Mouse (Mus musculus): ENCODE measurements around the gene Fut1.
"Not testable (repeated sequence)": the region's sequence is repeated elsewhere in the genome, so short reads cannot be mapped to it uniquely, and the experiment has no call there.

The Fut1 gene

GRCm38 (mm10) chr7:45638623-45639401 is 21.7 kb downstream of the Fut1 start:
- peak; percentile 98 for DNase-seq (ENCODE audit: low read depth, low spot score)

GRCm38 (mm10) chr7:45639561-45640027 is 22.5 kb downstream of the Fut1 start, which contains the start of gene Mamstr:
TSS of gene Mamstr (plus strand) at chr7:45639977.
- DNase-seq (ENCODE audit: low read depth, low spot score), result peak; percentile 76

- no peak for DNase-seq (ENCODE audit: low read depth, low spot score)
These were observed 23.3 kb downstream of the Fut1 start for GRCm38 (mm10) chr7:45640191-45640957.

- DNase-seq (ENCODE audit: low read depth, low spot score), result no peak
These were observed 24.4 kb downstream of the Fut1 start for GRCm38 (mm10) chr7:45641391-45642040.

- no peak for DNase-seq (ENCODE audit: low read depth, low spot score)
These were observed 25.0 kb downstream of the Fut1 start for GRCm38 (mm10) chr7:45642083-45642482.

- DNase-seq (ENCODE audit: low read depth, low spot score), result no peak
These were observed 25.6 kb downstream of the Fut1 start for GRCm38 (mm10) chr7:45642503-45643255.

- DNase-seq (ENCODE audit: low read depth, low spot score), result peak; percentile 99
These were observed 26.5 kb downstream of the Fut1 start for GRCm38 (mm10) chr7:45643441-45644178.

GRCm38 (mm10) chr7:45644183-45644582 is 27.1 kb downstream of the Fut1 start:
- DNase-seq (ENCODE audit: low read depth, low spot score), result peak; percentile 69

GRCm38 (mm10) chr7:45644872-45645590 is 27.9 kb downstream of the Fut1 start:
- no peak for DNase-seq (ENCODE audit: low read depth, low spot score)

GRCm38 (mm10) chr7:45645591-45645971 is 28.5 kb downstream of the Fut1 start:
- no peak for DNase-seq (ENCODE audit: low read depth, low spot score)

GRCm38 (mm10) chr7:45646671-45647070 is 29.6 kb downstream of the Fut1 start:
- DNase-seq (ENCODE audit: low read depth, low spot score), result no peak

GRCm38 (mm10) chr7:45649351-45649750 is 32.3 kb downstream of the Fut1 start:
- DNase-seq (ENCODE audit: low read depth, low spot score), result no peak

GRCm38 (mm10) chr7:45650484-45650883 is 33.4 kb downstream of the Fut1 start:
- not testable (repeated sequence) for DNase-seq (ENCODE audit: low read depth, low spot score)

GRCm38 (mm10) chr7:45654424-45655047 is 37.4 kb downstream of the Fut1 start:
- peak; percentile 31 for DNase-seq (ENCODE audit: low read depth, low spot score)

GRCm38 (mm10) chr7:45660746-45661478 is 43.8 kb downstream of the Fut1 start:
- no peak for DNase-seq (ENCODE audit: low read depth, low spot score)

GRCm38 (mm10) chr7:45661702-45662101 is 44.6 kb downstream of the Fut1 start:
- not testable (repeated sequence) for DNase-seq (ENCODE audit: low read depth, low spot score)

- no peak for DNase-seq (ENCODE audit: low read depth, low spot score)
These were observed 48.4 kb downstream of the Fut1 start for GRCm38 (mm10) chr7:45665303-45666138.

- no peak for DNase-seq (ENCODE audit: low read depth, low spot score)
These were observed 49.1 kb downstream of the Fut1 start, which contains the start of gene Fut2 for GRCm38 (mm10) chr7:45666161-45666560. TSS of gene Fut2 (minus strand) at chr7:45666394.

All from ZHBTc4 (cell line).